Mouse (Mus musculus) yolk sac, embryonic 10.5 days (tissue): ENCODE data around the gene Kir3dl1.
"Not testable (repeated sequence)": the region's sequence is repeated elsewhere in the genome, so short reads cannot be mapped to it uniquely, and the experiment has no call there.

Experiments used
- DNase-seq: peaks from one replicate; pipeline ENCODE4 v3.0.0-alpha.2; 2017; ENCODE audit warnings: low spot score

Gene Kir3dl1

GRCm38 (mm10) chrX:136517699-136518098 lies at the start of gene Kir3dl1:
TSS of gene Kir3dl1 (plus strand) at chrX:136517999.
- DNase-seq: not testable (repeated sequence)

GRCm38 (mm10) chrX:136543956-136544355 lies 26.2 kb downstream of the Kir3dl1 start, which contains the start of gene Kir3dl2:
TSS of gene Kir3dl2 (minus strand) at chrX:136544056.
- not testable (repeated sequence) for DNase-seq

- not testable (repeated sequence) for DNase-seq
Observed at GRCm38 (mm10) chrX:136569094-136569493, 51.3 kb downstream of the Kir3dl1 start.
